Mouse (Mus musculus): ENCODE measurements around the gene Xxylt1. TPM values are rescaled to one million over a fixed set of nuclear protein-coding genes. Genes with fewer than 3 reads are reported as not detected.

Gene Xxylt1
- total RNA-seq, 2 experiments from 2014 or later, result 2.0 to 6.2 TPM

DNA sequence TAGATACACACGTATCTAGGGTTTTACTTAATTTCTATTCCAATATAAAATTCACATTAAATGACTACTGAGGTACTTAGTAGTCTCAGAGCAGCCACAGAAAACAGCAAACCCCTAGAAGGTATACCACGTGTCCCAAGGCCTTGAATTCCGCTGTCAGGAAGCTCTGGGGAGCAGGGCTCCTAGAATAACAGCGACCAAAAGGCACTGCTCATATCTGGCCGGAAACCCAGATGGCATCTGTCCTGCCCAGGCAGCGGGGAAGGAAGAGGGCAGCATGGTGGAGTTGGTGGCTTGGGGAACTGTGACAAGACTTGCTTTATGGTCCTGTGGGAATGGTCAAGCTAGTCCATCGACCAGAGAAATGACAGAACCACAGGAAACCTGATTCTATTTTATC is 86.9 kb downstream of the Xxylt1 start:
- Histone ChIP-seq H3K4me3 (no peak overlapping the region), H3K27ac (peak overlapping the region; percentile 31; the same call in 1 of the 2 replicates)
- intact Hi-C loops (cut with DNase I), result no loop called here
- TF ChIP-seq CTCF (IDR thresholded peaks at IDR 0.05), result no peak
- no peak for DNase-seq

GRCm38 (mm10) chr16:30992568-30992967 is 88.7 kb downstream of the Xxylt1 start:
- peak; percentile 43 for DNase-seq
- H3K4me3 ChIP-seq, result no peak overlapping the region
- TF ChIP-seq CTCF (IDR thresholded peaks at IDR 0.05), result no peak
- intact Hi-C loops (cut with DNase I), result no loop called here
- peak overlapping the region; percentile 55 for H3K27ac ChIP-seq

- intact Hi-C loops (cut with DNase I), result no loop called here
- Histone ChIP-seq H3K4me3 (no peak overlapping the region), H3K27ac (no peak overlapping the region)
- no peak for TF ChIP-seq CTCF (IDR thresholded peaks at IDR 0.05)
- no peak for DNase-seq
Observed at GRCm38 (mm10) chr16:30990661-30991060, 90.6 kb downstream of the Xxylt1 start.

GRCm38 (mm10) chr16:30988225-30988624 is 93.0 kb downstream of the Xxylt1 start:
- TF ChIP-seq CTCF (IDR thresholded peaks at IDR 0.05), result no peak
- no peak for DNase-seq
- intact Hi-C loops (cut with DNase I), result no loop called here
- Histone ChIP-seq H3K27ac (0 out of 2 replicates have a peak overlapping the region, but pooled peaks have one; percentile 46), H3K4me3 (no peak overlapping the region)

DNA sequence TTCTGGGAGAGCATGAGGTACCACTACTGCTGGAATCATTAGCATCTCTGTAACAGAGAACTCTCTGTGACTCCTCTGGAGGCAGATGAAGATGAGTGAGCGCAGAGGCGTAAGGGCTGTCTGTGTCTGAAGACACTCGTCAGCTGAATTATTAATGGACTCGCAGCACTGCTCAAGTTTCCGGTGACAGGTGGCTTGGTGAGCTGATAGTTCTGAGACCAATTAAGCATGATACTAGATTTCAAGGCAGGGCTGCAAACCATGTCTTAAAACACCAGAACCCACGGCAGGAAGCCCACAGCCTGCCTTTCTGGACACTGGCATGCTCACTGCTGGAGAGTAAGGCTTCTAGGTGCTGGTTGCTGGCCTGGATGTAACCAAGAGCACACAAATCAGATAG is 93.5 kb downstream of the Xxylt1 start:
- peak; percentile 66 for DNase-seq
- H3K27ac ChIP-seq, result peak overlapping the region; percentile 46; the same call in 1 of the 2 replicates
- TF ChIP-seq CTCF (IDR thresholded peaks at IDR 0.05), result no peak
- H3K4me3 ChIP-seq, result no peak overlapping the region
- intact Hi-C loops (cut with DNase I), result no loop called here

GRCm38 (mm10) chr16:30984826-30985545 is 96.2 kb downstream of the Xxylt1 start:
- Histone ChIP-seq H3K4me3 (no peak overlapping the region), H3K27ac (peak overlapping the region; percentile 72)
- intact Hi-C loops (cut with DNase I), result no loop called here
- peak; percentile 53 for DNase-seq
- TF ChIP-seq CTCF (IDR thresholded peaks at IDR 0.05), result no peak

DNA sequence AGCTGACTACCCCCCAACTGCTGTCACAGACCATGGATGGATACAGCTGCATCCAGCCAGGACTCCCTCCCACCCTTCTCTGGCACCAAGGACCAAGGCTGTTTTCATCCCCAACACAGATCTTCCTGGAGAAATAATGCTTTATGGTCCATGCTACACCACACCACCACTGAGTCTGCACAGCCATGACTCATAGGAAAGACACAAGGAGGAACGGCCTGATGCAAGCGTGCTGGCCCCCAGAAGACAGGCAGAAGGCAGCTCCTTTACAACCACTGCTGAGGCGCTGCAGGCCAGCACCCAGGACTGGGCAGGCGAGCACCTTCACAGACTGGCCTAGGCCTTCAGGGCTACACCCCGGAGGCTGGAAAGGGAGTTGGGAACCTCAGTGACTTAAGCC is 97.1 kb downstream of the Xxylt1 start:
- no peak for DNase-seq
- Histone ChIP-seq H3K27ac (peak overlapping the region; percentile 72), H3K4me3 (no peak overlapping the region)
- TF ChIP-seq CTCF (IDR thresholded peaks at IDR 0.05), result no peak
- intact Hi-C loops (cut with DNase I), result no loop called here

DNA sequence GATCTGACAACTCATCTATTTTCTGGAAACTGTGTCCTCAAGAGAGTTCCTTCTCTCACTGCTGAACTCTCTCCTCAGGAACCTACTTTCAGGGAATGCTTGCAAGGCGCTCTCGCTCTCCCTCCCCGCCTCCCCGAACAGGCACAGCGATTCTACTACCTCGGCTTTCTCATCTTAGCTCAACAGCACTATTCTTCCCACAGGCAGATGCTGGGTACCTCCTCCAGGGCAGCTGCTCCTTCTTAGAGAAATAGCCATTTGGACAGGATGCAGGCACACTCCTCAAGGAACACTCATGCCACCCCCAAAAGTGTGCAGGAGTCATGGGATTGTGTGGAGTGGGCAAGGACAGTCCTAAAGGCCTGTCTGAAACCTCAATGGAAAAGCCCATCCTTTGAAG is 97.5 kb downstream of the Xxylt1 start:
- Histone ChIP-seq H3K27ac (peak overlapping the region; percentile 72; the same call in 1 of the 2 replicates), H3K4me3 (no peak overlapping the region)
- no peak for DNase-seq
- TF ChIP-seq CTCF (IDR thresholded peaks at IDR 0.05), result no peak
- intact Hi-C loops (cut with DNase I), result no loop called here

DNA sequence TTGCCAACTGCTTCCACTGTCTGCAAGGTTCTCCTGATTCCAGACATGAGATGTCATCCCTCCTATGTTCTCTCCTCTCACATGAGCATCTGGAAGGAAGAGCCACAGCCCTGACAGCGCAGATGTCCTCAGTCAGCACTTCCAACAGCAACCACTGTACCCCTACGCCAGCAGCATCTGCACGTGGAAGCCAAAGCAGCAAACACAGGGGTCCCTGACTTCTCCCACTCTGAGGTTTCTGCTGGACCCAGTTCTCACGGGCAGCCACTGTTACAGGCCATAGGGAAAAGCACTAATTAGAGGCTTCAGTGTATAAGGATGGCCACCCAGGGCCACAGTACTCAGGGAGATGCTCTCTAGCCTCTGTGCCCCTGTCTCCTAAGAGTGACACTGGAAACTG is 98.0 kb downstream of the Xxylt1 start:
- intact Hi-C loops (cut with DNase I), result no loop called here
- no peak for TF ChIP-seq CTCF (IDR thresholded peaks at IDR 0.05)
- Histone ChIP-seq H3K4me3 (no peak overlapping the region), H3K27ac (peak overlapping the region; percentile 72)
- DNase-seq, result no peak

DNA sequence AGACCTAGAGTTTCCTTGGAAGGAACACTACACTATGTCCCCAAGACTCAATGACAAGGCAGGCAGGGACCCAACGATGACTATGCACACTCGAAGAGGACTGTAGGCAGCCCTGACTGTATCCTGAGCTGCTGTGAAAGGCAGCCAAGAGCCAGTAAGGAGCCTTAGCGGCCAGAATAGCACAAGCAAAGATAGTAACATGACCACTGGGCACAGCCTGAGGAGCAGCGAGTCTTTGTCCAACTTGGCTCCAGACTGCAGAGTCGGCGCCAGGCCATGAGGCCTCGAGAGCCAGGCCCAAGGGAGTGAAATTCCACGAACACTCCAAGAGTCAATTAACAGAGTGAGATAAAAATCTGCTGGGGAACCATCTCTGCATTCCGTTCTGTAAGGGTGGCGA is 99.9 kb downstream of the Xxylt1 start:
- H3K4me3 ChIP-seq, result peak overlapping the region; percentile 3; the same call in 1 of the 2 replicates
- intact Hi-C loops (cut with DNase I), result no loop called here
- peak; percentile 92 for DNase-seq
- peak overlapping the region; percentile 66 for H3K27ac ChIP-seq
- TF ChIP-seq CTCF (IDR thresholded peaks at IDR 0.05), result no peak

DNA sequence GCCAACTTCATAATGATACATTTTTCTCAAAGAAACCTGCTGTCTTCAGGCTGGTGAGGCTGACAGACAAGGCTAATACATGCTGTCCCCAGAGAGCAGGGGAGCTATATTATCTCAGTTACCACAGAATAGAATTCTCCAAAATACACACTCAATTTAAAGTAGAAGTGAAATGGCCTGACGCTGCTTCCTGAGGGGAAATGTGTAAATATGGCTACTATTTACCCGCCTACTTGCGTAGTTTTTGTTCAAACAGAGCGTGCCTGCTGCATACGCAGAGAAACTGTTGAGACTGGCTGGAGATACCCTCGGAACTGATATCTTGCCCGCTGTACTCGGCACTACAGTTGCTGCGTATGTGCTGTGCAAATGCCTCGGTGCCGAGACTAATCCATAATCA is 101.3 kb downstream of the Xxylt1 start:
- Histone ChIP-seq H3K27ac (peak overlapping the region; percentile 66; the same call in 1 of the 2 replicates), H3K4me3 (no peak overlapping the region)
- intact Hi-C loops (cut with DNase I), result loop anchor here (2.0 to 10.0 kb wide), 2 partner anchors 87 to 375 kb away; no protein-coding TSS in a partner anchor
- DNase-seq, result no peak
- TF ChIP-seq CTCF (IDR thresholded peaks at IDR 0.05), result no peak

- no peak for DNase-seq
- no peak for TF ChIP-seq CTCF (IDR thresholded peaks at IDR 0.05)
- Histone ChIP-seq H3K27ac (peak overlapping the region; percentile 53), H3K4me3 (no peak overlapping the region)
- intact Hi-C loops (cut with DNase I), result loop anchor here (1.0 to 10.0 kb wide), 3 partner anchors 89 to 380 kb away; no protein-coding TSS in a partner anchor
Observed at GRCm38 (mm10) chr16:30977728-30978127, 103.5 kb downstream of the Xxylt1 start.

DNA sequence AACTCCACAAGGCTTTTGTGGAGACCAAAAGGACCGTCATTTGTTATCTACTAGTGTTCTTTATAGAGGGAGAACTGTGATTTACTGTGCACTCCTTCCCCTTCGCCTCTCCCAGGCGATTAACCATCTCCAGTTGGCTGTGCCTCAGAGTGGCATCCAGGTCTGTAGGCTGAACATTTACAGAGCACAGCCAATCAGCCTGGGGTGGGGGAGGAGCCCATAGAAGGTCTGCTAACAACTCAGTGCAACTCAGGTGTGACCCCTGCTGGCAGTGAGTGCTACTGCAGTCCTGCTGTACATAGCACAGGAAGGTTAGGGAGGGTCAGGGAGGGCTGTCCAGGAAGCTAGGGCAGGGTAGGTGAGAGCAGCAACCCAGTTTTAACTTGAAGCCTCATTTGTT is 104.0 kb downstream of the Xxylt1 start:
- H3K27ac ChIP-seq, result peak overlapping the region; percentile 53
- no peak overlapping the region for H3K4me3 ChIP-seq
- DNase-seq, result peak; percentile 93
- peak; percentile 98 for TF ChIP-seq CTCF (IDR thresholded peaks at IDR 0.05)
- intact Hi-C loops (cut with DNase I), result loop anchor here (1.0 to 10.0 kb wide), 2 partner anchors 378 to 380 kb away; no protein-coding TSS in a partner anchor
